Mouse (Mus musculus): Measurements from ENCODE around the gene Trappc3l. TPM values are rescaled to one million over a fixed set of nuclear protein-coding genes. Genes with fewer than 3 reads are reported as not detected.

The Trappc3l gene
- total RNA-seq, 4 experiments from 2014 or later = not detected

DNA sequence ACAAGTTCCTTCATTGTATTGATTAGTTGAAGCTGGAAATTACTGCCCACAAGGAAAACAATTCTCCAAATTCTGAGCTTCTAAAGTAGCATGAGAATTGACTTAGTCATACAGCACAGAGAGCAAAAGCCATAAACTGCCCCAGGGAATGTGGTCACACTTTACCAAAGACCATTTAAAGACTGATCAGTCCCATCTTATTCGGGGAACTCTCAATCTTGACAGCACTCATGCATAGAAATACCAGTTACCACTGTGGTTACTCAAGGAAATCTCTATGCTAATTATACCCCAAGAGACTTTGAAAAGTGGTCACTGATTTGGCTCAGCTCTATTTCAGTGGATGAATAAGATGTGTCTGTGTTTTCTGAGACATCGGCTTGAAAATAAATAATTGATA lies 57.8 kb downstream of the Trappc3l start:
- no peak for DNase-seq (ENCODE audit: low spot score)

DNA sequence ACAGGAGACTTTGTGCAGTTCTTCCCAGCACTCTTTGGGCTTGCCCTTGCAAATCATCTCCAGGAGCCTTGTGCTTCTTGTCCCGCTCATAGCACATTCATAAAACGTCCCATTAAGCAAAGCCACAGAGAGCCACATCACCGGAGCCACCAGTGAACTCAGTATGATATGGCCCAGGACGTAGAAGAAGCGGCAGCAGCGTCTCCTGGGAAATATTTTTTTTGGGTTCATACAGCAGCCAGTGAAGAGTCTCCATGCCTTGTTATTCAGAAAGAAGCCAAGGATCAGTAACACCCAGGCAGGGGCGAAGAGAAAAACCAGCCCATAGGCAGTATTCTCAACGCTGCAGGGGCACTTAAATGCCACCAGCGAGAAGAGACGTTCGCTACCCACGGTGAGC lies 58.6 kb downstream of the Trappc3l start:
- DNase-seq (ENCODE audit: low spot score) = no peak

DNA sequence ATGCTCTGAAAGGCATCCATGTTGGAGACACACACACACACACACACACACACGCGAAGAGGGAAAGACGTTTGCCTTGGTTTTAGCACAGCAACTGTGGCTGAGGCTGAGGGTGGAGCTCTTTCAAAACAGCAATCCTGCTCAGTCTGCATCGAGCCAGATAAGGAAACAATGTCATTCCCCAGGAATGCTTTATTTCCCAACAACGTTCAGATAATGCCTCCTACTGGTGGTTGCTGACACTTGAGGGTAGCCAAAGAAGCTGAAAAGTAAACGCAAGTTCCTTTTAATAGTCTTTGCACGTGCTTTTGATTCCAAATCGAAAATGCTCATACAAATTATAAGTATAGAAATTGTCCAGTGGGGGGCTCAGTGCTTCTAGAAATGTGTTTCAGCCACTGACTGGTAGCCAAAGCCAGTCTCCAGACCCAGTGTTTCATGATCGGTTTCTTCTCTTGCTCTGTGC lies 59.1 kb downstream of the Trappc3l start, which contains the start of gene Calhm5:
Gene Calhm5 (minus strand): TSS at position 102 of the 466 bp plus-strand sequence.
- DNase-seq (ENCODE audit: low spot score) = peak; percentile 70

DNA sequence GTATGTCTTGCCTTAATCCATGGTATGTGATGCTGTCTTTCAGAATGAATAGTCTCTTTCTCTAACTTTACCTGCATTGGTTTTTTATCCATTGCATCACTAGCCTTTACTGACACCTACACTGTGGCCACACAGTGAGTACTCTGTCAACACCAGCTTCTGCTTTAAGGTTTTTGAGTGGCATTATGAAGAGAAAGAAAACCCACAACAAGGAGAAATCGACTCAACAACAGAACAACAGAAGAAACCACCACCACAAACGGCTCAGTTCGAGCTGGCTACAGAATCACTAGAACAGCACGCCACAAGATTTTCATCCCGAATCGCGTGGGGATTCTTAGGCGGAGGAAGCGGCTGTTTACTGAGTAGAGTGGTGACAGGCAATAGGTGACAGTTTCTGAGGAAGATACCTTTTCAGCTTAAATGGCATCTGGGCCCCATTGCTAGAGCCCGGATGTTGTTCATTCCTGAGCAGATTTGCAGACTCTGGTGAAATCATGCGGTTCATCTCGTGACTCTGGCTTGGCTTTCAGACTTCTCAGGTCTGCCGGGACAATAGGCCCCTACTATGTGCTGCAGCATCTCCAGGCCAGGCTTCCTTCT lies 73.6 kb downstream of the Trappc3l start:
- DNase-seq (ENCODE audit: low spot score) = no peak

DNA sequence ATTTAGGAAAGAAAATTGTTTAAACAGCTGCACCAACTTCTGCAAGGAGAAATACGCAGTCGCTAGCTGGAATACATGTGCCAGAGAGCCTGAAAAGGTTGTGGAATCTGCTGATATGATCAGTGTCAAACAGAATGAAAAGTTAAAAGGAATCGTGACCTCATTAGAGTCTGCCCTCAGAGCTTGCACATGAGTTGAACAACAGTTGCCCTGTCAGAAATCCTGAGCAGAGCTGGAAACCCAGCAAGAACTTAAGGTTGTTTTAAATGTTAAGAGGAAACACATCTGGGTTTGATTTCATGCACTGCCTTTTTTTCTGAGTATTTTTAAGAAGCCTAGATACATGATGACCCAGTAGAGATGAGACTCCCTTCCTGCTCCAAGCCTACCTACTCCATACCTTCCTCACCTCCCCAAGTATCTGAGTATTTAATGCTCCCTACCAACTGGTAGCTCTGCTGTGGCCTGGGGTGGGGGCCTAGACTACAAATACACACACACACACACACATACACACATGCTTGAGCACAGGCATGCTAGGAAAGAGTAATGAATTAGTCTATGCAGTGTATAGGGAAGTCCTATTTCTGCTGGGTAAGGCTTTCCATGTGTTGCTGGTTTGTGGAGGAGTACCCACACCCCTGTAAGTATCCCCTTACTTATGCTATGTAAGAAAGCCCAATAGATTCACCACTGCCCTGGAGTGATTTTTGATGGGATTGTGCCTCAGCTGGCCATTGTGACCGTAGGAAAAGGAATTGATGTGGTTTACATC lies 74.8 kb downstream of the Trappc3l start:
- DNase-seq (ENCODE audit: low spot score) = no peak

DNA sequence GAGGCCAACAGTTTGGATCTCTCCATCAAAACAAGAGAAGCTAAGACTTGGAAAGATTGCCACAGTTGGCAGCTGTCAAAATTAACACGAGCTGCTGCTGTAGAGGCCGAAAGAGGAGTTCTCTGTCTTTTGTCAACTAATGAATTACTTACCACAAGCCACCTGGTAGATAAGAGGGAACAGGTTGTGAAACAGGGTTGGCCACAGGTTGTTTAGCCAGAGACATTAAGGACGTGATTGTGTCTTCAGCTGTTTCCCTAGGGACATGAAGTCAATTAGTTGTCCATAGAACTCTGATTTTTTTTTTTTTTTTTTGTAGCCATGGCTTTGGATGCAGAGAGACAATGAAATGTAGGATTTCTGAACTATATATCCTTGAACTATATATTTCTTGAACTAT lies 79.7 kb downstream of the Trappc3l start:
- no peak for DNase-seq (ENCODE audit: low spot score)

DNA sequence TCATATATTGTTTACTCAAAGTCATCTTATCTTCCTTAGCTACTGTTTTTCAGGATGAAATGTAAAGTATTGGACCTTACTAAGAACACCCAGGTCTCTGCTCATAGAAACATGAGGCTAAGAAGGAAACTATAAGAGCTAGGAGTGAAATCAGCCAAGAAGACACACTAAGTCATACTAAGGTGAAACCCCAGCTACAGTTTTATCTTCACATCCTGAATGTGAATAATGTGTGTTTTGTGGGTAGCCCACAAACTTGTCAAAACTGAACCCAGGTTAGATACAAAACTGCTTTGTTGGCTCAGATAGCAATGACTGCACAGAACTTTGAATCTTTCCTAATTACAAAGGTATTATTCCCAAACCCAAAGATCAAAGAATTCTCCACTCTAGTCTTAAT lies 80.4 kb downstream of the Trappc3l start:
- no peak for DNase-seq (ENCODE audit: low spot score)

DNA sequence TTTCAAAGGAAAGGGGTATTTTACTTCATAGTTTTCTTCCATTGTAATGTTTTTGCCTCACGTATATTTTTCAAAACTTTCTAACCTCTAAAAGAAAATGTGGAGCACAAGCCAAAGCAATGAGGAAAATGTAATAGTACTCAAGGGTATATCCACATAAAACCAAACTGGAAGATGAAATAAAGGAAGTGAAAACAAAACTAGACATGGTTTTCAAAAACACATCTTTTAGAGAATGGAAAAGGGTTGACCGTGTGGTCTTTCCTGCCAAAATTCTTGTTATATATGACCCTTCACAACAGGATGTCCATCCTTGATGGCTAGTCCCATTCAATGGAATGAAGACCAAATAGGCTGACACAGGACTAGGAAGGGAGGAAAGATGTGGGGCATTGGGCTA lies 81.0 kb downstream of the Trappc3l start:
- DNase-seq (ENCODE audit: low spot score) = no peak

DNA sequence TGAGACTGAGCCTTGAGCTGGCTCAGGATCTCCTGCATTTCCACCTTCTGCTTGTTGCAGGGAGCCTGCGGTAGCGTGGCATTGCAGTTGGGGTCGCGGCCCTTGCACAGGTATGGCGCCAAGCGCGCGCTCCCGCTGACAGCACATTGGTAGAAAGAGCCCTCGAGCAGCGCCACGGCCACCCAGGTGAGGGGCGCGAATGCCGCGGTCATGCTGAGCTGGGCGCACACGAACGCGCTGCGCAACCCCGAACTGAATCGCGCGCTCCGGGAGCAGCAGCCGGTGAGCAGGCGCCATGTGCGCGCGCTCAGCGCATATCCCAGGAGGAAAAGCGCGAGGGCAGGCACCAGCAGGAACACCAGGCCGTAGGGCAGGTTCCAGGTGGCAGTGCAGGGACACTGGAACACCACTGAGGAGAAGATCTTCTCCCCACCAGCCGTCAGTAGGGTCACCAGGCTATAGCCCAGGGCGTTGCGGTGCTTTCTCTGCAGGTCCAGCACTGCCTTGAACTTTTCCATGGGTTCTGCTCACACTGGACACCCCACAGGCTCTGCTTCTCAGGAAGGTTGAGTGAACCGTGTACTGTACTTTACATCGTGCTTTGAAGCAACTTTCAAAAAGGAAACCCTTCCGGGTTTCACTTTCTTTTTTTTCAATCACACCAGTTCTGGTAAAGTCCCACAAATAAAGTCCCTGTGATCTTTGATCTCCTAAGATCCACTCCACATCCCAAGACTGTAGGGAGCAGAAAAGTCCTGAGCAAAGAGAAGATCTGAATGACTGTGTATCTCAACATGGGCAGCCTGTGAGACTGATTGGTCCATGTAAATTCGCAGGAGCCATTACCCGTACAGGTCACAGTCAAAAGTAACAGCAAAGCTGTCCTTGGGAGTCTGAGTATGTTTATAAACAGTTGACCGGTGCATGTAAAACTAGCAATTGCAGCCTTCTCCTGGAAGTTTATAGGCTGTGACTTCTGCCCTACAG lies 90.3 kb downstream of the Trappc3l start, which contains the start of gene Calhm6:
Gene Calhm6 (minus strand): TSS at position 593 of the 987 bp plus-strand sequence.
- no peak for DNase-seq (ENCODE audit: low spot score)

DNA sequence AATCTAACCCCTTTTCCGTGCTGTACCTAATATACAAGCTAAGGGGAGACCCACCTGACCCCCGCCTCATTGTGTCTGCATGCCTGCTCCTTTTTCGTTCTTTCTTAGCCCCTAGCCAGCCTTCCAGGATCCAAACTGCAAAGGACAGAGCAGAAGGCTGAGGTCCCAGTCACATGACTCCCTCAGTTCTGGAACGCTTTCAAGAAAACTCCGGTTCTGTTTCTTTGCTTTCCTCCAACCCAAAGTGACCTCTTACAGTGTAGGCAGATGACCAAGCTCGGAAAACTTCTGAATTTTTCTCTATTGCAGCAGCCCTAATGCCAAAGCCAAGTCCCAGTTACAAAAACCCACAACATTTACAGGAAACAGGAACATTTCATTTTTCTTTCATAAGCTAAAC lies 91.0 kb downstream of the Trappc3l start:
- DNase-seq (ENCODE audit: low spot score) = peak; percentile 63

DNA sequence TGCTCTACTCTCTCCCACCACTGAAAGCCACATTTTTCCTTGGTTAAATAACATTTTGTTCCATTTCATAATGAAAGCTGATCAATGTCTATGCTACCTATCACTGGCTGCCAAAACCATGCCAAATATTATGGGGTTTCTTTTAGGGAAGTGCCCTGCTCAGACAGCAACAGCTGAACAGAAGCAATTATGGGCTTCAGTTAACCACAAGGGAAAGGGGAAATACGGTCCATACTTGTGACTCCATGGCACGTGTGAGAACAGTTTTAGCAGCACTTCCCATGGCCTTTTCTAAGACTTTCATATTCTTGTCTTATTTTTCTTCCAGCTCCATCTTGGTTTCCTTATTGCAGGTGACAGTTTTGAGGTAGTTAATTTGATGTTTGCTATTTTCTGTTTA lies 94.0 kb downstream of the Trappc3l start:
- DNase-seq (ENCODE audit: low spot score) = peak; percentile 26

DNA sequence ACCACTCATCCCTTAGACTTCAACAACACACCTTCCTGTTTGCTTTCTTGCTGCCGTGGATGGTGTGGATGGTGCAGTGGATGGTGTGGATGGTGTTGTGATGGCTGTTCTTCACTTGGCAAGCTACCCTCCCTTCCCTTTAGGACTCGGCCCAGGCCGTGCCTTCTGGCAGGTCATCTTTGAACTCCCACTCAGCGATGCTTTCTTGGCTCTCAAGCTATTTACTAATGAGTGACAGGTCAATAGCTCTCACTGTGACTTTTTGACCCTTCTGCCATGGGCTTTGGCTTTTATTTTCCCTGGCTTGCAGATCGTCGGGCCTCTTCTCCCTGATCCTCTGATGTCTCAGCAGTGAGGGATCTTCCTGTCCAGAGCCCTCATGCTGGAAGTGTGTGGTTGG lies 99.0 kb downstream of the Trappc3l start:
- DNase-seq (ENCODE audit: low spot score) = no peak

DNA sequence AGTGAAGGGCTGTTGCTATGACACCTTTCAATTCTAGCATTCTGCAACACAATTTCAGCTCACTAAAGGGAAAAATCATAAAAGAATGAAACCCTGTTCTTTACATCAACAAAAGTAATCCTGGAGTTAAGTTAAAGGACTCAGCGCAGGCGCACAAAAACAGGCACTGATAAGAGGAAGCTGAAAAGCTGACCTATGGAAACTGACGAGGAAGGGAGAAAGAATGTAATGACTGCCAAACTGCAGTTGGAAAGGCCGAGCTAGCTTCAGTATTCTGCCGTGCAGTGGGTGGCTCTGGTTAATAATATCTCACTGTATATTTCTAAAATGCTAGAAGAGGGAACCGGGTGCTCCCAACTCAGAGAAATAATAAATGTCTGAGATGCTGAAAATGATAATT lies 100.6 kb downstream of the Trappc3l start:
- no peak for DNase-seq (ENCODE audit: low spot score)

DNA sequence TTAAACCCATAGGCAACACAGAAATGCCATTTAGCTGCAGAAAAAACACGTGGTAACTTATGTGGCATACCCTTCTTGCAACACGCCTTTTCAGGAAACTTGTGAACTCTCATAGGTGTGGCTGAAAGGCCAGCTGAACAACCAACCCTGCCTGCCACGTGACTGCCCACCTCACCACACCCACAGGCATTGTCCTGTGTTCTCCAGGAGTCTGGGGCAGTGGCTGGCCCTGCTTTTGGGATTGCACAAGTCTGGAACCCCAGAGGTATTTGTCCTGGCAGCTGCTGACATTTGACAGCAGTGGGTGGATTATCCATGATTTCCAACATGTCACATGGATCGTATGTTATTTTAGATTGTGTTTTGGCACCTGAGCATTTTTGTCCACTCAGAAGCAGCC lies 102.4 kb downstream of the Trappc3l start:
- no peak for DNase-seq (ENCODE audit: low spot score)

DNA sequence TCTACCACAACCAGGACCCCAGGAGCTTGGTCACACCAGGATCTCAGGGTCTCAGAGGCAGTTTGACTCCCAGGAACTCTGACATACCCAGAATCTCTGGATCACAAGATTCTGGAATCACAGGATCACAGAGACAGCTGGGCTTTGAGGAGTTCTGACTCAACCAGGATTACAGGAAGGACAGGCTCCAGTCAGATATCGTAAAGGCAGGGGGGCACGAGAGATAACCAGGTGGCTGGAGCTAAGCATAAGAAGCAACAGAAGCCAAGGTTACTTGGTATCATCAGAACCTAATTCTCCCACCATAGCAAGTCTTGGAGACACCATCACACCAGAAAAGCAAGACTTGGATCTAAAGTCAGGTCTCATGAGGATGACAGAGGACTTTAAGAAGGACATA lies 104.3 kb downstream of the Trappc3l start:
- DNase-seq (ENCODE audit: low spot score) = no peak

DNA sequence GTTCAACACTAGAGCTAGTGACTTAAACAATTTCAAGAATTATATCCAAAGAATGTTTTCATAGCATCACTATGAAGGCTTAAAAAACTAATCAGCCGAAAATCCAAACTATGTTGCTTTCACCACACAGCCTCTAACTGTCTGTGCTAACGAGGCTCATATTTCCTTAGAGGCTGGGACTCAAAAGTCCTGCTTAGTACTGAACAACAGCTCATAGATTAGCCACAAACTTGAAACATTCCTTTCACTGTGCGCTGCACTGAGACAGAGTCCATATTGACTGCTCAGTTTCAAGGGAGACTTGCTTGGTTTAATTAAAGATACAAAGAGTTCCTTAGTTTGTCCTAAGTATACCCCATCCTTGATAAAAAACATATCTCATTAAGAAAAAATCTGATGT lies 112.4 kb downstream of the Trappc3l start:
- no peak for DNase-seq (ENCODE audit: low spot score)

DNA sequence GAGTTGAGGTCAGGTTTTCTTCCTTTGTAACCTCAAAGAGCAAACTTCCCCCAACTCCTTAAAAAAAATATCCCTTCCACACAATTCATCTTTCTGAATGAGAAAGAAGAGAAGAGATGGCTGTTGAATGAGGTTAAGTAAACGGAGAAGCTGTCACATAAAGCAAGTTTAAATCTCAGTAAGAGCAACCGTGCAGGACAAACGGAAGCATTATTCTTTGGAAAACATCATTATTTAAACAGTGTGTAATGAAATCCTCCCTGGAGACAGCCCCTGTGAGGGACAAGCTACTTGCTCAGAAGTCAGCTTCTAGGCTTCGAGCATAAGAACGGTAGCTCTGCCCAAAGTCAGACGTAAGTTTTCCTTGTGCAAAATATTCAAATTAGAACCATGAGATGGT lies 113.1 kb downstream of the Trappc3l start:
- no peak for DNase-seq (ENCODE audit: low spot score)

DNA sequence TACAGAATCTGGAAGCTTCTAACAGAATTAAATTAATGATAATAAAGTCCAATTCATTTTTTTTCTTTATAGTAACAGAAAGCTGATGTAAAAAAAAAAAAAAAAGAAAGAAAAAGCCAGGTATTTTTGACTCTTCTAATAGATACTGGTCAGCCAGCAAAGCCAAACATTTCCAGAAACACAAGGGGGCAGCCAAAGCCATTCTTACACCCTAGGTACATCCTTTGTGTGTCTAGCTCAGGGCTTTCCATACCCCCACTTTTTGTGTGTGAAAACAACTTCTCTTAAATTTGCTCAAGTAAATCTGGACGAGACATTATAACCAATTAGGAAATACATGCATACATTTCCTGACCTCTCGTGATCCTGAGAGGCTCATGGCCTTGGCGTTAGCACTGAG lies 114.4 kb downstream of the Trappc3l start:
- no peak for DNase-seq (ENCODE audit: low spot score)

DNA sequence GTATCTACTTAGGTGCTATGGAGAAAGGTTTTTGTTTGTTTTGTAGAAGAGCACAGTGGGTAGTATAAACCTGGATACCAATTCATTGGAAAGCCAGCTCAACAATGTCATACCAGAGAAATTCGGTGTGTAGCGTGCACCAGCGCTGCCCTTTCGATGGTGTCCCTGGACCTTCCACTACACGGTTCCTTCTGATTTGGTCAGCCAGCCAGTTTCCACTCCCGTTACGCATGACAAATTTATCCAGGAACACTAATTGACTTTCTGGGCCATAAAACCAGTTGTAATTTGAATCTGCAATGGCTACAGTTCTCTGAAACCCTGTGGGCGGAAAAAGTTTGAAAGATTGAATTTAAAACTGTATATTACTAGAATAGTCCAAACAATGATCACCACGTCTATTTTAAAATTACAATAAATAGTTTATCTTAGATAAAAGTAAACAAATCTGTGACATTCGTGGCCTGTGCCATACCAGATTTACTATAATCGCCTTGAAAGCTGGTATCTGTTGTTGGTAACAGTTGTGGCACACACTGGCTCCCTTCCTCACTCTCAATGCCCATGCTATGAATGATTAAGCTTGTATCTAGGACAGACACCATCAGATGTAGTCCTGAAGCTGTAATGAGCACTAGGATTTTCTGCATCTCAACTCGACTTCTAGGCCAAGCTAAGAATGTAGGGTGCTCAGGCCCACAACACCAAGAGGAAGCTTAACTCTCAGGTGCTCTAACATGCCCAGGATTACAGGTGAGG lies 118.6 kb downstream of the Trappc3l start:
- no peak for DNase-seq (ENCODE audit: low spot score)
